Mouse (Mus musculus) layer of hippocampus, adult 11-12 months (tissue): Measurements from ENCODE around the gene Gm17469.
"Not testable (repeated sequence)": the region's sequence is repeated elsewhere in the genome, so short reads cannot be mapped to it uniquely, and the experiment has no call there.

Source experiments
- DNase-seq: peaks from one replicate; pipeline ENCODE4 v3.0.0; 2022; ENCODE audit warnings: low spot score

The Gm17469 gene

GRCm38 (mm10) chrX:124629593-124629992 lies at the start of gene Gm17469:
Gene Gm17469, plus strand, starts transcription at chrX:124629893.
- not testable (repeated sequence) for DNase-seq
